Mouse (Mus musculus) mature B cell (primary cell): ENCODE data around the gene Mindy4b-ps.

Source experiments
- in situ Hi-C: fragments of 300-500 bp; cut with MboI; formaldehyde crosslinking; loops from 2 replicates; pipeline ENCODE4 v1.14.3; 2019

The Mindy4b-ps gene

GRCm38 (mm10) chr3:58785863-58786262, 36.2 kb downstream of the Mindy4b-ps start:
- in situ Hi-C loops, result loop anchor here (10.0 to 25.0 kb wide), 3 partner anchors 131 to 949 kb away; partner anchors contain the start of gene Pfn2

- in situ Hi-C loops, result loop anchor here (10.0 to 25.0 kb wide), 3 partner anchors 130 to 947 kb away; partner anchors contain the start of gene Pfn2
Observed at GRCm38 (mm10) chr3:58784219-58785092, 37.7 kb downstream of the Mindy4b-ps start.

- in situ Hi-C loops, result loop anchor here (10.0 to 25.0 kb wide), 3 partner anchors 129 to 946 kb away; partner anchors contain the start of gene Pfn2
Observed at GRCm38 (mm10) chr3:58783602-58784218, 38.4 kb downstream of the Mindy4b-ps start.

- in situ Hi-C loops, result no loop called here
Observed at GRCm38 (mm10) chr3:58756429-58756828, 65.7 kb downstream of the Mindy4b-ps start.

- in situ Hi-C loops, result no loop called here
Observed at GRCm38 (mm10) chr3:58755769-58756168, 66.3 kb downstream of the Mindy4b-ps start.

GRCm38 (mm10) chr3:58754361-58754760, 67.8 kb downstream of the Mindy4b-ps start:
- in situ Hi-C loops, result no loop called here

GRCm38 (mm10) chr3:58751818-58752620, 70.1 kb downstream of the Mindy4b-ps start:
- in situ Hi-C loops, result no loop called here

GRCm38 (mm10) chr3:58748724-58749123, 73.4 kb downstream of the Mindy4b-ps start:
- in situ Hi-C loops, result no loop called here

GRCm38 (mm10) chr3:58747924-58748323, 74.2 kb downstream of the Mindy4b-ps start:
- in situ Hi-C loops, result no loop called here

- in situ Hi-C loops, result no loop called here
Observed at GRCm38 (mm10) chr3:58739536-58739935, 82.6 kb downstream of the Mindy4b-ps start.
